Mouse (Mus musculus): ENCODE measurements around the gene Akap5.

The Akap5 gene

DNA sequence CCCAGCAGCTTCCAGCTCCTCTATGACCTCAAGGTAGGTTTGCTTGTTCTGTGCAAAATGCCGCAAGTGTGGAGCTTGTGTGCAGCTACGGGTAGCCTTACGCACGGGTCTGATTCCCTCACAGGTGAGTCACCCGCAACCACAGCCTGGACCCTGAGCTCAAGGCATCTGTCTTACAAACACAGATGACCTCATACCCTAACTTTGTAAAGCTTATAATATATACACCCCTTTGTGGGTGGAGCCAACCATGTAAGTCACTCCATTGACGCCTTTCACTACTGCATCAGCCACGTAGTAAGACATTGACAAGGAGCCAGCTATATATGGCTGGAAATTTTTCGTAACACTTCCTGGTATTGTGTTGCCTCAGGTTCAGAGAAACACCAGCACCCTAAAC lies 12.7 kb upstream of the Akap5 start:
- DNase-seq, result no peak

DNA sequence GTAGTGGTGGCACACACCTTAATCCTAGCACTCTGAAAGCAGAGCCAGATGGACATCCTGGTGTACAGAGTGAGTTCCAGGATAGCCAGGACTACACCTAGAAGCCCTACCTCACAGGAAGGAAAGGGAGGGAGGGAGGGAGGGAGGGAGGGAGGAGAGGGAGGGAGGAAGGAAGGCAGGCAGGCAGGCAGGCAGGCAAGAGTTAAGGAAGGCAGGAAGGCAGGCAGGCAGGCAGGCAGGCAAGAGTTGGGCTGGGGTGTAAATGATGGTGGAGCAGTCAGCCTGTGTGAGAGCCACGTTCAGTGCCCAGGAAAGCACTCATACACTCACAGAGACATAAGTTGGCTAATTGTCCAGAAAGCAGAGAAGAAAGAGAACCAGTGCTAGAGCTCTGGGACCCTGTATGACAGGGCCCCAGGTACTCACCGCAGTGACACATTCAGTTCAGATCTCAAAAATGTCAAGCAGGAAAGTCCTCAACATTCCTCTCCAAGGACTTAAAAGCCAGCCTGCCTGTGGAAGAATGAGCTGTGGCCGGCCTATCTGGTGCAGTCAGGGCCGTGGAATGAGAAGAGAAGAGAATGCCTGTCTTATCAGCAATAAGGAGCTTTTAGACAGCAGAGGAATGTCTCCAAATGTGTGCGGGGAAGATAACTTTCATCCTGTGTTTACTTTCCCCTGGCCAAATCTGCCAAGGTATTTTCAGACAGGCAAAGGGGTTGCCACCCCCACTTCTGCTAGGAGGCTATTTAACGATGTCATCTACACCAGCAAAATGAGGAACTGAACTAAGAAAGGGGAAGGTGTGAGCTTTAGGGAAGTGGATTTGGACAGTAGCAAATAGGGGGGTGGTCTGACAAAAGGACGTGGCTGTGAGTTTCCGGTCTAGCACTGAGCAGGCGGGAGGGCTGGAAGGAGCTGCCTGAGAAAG lies 6.1 kb upstream of the Akap5 start:
- no peak for DNase-seq

DNA sequence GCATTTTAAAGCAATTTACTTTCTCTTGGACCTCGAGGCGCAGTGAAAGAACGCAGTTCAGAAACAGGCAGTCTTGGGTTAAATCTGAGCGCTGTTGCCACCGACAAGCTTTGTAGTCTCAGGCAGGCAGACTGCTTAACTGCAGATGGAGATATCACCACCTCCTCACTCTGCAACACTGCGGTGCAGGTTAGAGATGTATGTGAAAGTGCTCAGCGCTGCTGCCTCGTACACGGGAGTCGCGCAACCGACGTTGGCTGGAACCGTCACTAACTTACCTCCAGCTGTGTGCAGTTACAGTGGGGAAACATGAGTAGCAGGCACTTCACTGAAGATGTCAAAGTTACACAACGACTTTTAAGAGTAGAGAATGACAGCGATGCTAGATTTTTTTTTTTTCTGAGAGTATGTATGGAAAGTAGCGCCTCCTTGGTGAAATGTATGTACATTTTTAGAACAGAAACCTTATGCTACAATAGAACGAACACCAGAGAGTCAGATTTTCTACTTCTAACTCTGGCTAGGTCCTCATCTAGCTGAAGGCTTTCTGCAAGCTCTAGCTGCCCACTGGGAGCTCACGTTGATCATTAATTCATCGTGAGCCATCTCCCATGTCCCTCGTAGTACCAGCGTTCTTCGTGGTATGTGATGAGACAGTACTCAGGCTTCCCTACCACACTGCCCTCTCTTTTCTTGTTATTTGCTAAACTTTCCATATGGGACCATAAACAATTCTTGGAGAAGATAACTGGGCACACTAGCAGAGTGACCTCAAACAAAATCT lies 1.9 kb downstream of the Akap5 start:
- no peak for DNase-seq

GRCm38 (mm10) chr12:76328567-76329354 lies 4.1 kb downstream of the Akap5 start:
- DNase-seq, result no peak

- no peak for DNase-seq
Observed at GRCm38 (mm10) chr12:76333688-76334087, 9.0 kb downstream of the Akap5 start.

GRCm38 (mm10) chr12:76335641-76336040 lies 10.9 kb downstream of the Akap5 start:
- no peak for DNase-seq

GRCm38 (mm10) chr12:76336111-76336965 lies 11.6 kb downstream of the Akap5 start:
- no peak for DNase-seq

DNA sequence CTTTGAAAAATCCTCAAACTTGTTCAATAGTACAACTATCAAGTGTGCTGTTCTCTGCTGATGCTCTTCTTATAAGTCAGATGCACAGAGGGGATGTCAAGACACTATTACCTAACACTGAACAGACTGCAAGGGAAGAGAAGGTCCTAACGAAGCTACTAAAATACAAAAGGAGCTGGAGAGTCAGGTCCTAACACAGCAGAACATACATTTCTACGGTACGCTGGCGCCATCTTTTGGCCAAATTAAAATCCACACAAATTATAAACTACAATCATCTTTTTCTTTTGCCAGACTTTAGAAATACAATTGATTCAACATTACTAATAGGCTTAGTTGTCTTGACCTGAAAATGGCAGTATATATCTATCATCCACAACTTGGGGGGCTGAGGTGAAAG lies 16.4 kb downstream of the Akap5 start:
- peak; percentile 33 for DNase-seq

DNA sequence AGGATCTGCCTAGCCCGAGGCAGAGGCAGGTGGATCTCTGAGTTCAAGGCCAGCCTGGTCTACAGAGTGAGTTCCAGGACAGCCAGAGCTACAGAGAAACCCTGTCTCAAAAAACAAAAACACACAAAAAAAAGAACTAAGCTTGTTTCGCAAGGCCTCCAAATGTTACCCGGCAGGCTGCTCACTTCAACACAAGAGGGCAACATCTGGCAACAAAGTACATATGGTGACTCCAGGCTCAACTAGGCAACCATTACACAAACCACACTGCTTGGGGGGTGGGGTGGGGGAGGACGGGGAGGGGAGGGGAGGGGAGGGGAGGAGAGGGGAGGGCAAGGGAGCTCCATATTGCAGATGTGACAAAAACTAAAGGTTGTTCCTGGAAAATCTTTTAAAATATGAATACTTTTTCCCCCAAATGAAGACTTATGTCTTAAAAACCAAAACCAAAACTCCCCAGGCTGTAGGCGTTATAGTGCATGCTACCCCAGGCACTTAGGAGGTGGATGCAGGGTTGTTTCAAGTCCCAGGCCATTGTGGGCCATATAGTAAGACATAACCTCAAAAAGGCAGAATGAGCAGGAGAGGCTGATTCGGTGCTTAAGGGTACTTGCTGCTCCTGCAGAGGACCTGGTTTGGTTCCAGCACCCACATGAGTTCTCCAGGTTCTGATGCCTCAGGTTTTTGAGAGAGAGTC lies 21.2 kb downstream of the Akap5 start:
- DNase-seq, result no peak

- DNase-seq, result no peak
Observed at GRCm38 (mm10) chr12:76349680-76350220, 25.1 kb downstream of the Akap5 start.

DNA sequence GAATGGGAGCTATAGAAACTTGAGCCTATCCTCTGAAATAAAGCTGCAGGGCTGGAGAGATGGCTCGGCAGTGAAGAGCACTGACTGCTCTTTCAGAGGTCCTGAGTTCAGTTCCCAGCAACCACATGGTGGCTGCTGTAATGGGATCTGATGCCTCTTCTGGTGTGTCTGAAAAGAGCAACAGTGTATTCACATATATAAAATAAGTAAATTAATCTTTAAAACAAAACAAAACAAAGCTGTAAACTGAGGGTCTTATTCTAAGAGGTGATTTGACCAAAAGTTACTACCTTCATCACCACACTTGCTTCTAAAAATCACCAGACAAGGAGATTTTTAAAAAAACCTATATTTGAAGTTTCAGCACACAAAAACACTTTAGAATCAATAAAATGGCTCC lies 36.2 kb downstream of the Akap5 start:
- DNase-seq, result no peak

GRCm38 (mm10) chr12:76361405-76362302 lies 37.0 kb downstream of the Akap5 start:
- no peak for DNase-seq

DNA sequence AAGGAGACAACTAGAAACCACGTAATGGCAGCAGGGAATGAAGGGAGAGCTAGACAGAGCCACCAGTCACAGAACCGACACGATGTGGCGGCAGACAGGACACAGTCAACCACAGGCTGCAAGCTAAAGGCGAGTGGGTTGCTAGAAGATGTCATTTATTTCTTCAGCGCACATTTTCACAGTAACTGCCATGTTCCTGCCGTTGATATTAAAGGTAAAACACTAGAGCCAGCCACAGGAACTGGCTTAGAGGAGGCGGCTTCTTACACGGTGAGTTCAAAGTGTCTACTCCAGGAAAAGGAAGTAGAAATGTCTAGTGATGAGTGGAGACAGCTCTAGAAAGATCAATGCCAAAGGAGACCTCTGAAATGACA lies 37.6 kb downstream of the Akap5 start:
- no peak for DNase-seq

DNA sequence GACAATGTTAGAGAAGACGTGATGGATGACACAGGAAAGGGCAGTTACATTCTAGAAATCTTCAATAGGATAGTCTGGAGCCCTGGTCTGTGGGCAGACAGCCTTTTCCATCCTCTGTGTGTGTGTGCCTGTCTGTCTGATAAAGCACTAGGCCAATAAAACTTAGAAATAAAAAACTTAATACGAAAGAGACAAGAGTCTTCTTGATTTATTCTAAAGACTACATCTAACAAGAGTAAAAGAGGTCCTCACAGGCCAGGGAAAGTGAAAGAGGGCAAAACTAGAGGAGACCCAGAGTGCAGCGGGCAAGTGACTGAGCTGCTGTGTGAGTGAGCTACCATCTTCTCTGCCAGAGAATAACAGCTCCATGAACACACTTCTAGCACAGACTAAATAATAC lies 41.6 kb downstream of the Akap5 start:
- no peak for DNase-seq

GRCm38 (mm10) chr12:76367096-76367995 lies 42.7 kb downstream of the Akap5 start:
- DNase-seq, result peak; percentile 31

DNA sequence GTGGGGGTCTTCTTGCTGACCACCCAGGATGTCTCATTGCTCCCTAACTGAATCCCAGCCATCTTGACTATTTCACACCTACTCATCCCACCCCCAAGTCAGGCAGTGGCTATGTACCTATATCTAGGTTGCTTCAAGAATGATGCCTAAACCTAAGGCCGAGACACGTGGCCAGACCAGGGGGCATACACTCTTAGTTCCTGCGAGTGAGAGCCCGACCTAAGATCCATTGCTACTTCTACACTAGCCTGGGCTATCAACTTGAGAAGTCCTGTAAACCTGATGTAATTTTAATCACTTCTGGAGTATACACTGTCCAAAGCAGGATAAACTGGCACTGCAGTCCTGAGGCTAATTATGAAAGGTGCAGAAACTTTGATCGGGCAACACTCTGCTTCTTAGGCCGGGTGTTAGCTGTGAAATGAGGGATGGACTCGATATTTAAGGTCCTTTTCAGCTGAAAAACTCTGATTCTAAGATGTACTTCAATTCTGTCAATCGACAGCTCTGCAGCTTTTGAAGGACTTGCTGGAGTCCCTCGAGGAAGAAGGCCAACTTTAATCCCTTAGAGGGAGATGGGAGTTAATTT lies 43.6 kb downstream of the Akap5 start:
- no peak for DNase-seq

GRCm38 (mm10) chr12:76368790-76369205 lies 44.1 kb downstream of the Akap5 start:
- DNase-seq, result no peak

DNA sequence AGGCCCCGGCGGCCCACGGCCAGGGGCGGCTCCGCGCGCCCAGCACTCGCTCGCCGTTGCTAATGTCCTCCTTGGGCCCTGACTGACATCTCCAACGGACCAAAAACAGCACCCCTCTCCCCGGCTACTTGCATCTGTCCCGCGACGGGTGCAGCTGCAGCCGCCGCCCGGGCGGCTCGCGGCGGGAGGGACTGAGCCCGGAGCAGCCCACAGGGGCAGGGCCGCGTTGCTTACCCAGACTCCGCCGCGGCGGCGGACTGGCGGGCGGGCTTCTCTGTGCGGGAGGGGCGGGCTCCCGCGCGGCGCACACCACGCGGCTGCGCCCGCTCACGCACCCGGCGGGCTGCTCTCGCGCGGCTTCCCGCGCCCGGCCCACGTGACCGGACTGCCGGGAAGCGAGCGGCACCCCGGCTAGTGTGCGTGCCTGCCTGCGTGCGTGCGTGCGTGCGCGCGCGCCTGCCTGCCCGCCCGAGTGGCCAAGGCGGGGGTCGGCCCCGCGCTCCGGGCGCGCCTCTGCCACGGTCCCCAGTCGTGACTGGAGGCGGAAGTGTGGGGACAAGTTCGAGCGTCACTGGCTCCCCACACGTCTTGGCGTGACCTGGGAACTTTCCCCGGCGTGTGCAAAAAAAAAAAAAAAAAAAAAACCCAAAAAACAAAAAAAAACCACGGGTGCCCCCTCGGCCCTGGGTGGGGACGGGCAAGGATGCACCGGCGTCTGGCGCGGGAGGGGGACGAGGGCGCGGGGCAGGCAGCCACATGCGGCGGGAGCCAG lies 44.7 kb downstream of the Akap5 start, which contains the start of gene Zbtb25:
Gene Zbtb25 (minus strand): TSS at position 397 of the 772 bp plus-strand sequence.
- peak; percentile 90 for DNase-seq

Data from cerebellum, adult 11 months (tissue).